Mouse (Mus musculus) midbrain, embryonic 11.5 days (tissue): ENCODE data around the gene A2ml1. TPM values are rescaled to one million over a fixed set of nuclear protein-coding genes. Genes with fewer than 3 reads are reported as not detected.
A peak's percentile ranks its signal among the peaks of the same experiment; 100 is the strongest.

Experiments used
- ATAC-seq: fragments of 200-750 bp; cut with Nextera tagmentation; 2 replicates; pipeline ENCODE4 v1.8.0; 2017; ENCODE audit warnings: moderate TSS enrichment, moderate library complexity; ENCODE audit not compliant: low FRiP score
- DNase-seq: peaks from one replicate; pipeline ENCODE4 v3.0.0; 2015; ENCODE audit warnings: low spot score; ENCODE audit errors: missing footprints
- H3K27ac ChIP-seq: fragments of 300-500 bp; sonication (generic); 2 replicates; pipeline ENCODE4 v1.5.1; 2014; ENCODE audit warnings: low read depth, low read length
- H3K27me3 ChIP-seq: fragments of 300-500 bp; sonication (generic); 2 replicates; pipeline ENCODE4 v1.6.1; 2014; ENCODE audit warnings: mild to moderate bottlenecking, low read length, moderate library complexity, mixed read lengths; ENCODE audit not compliant: control insufficient read depth, insufficient read depth
- H3K36me3 ChIP-seq: fragments of 300-500 bp; sonication (generic); 2 replicates; pipeline ENCODE4 v1.6.1; 2014; ENCODE audit warnings: mild to moderate bottlenecking, low read length, moderate library complexity, mixed read lengths; ENCODE audit not compliant: control insufficient read depth, insufficient read depth
- H3K4me1 ChIP-seq: fragments of 300-500 bp; sonication (generic); 2 replicates; pipeline ENCODE4 v1.6.1; 2014; ENCODE audit warnings: low read length; ENCODE audit not compliant: control insufficient read depth, insufficient read depth
- H3K4me2 ChIP-seq: fragments of 300-500 bp; sonication (generic); 2 replicates; pipeline ENCODE4 v1.6.1; 2014; ENCODE audit warnings: mild to moderate bottlenecking, moderate library complexity
- H3K4me3 ChIP-seq: fragments of 300-500 bp; sonication (generic); 2 replicates; pipeline ENCODE4 v1.5.1; 2014; ENCODE audit warnings: low read depth, low read length
- H3K9ac ChIP-seq: fragments of 300-500 bp; sonication (generic); 2 replicates; pipeline ENCODE4 v1.6.1; 2014; ENCODE audit warnings: low read length
- H3K9me3 ChIP-seq: fragments of 300-500 bp; sonication (generic); 2 replicates; pipeline ENCODE4 v1.6.1; 2016; ENCODE audit warnings: low read length; ENCODE audit not compliant: control insufficient read depth
- WGBS: fragments of 180-500 bp; shearing (Covaris S2); extraction: QIAGEN DNeasy Blood & Tissue Kit; methylation state at CpG from one replicate; pipeline ENCODE4 v1.1.7; 2014; 5-methylcytosine and 5-hydroxymethylcytosine counted together
- polyA plus RNA-seq: library from polyadenylated mRNA; unstranded; fragments of >200 nt; fragmentation: Nextera tagmentation; extraction: Ambion mirVana; gene quantifications from 2 replicates; pipeline ENCODE4 v1.2.1, GENCODE M21; 2014

Gene A2ml1
- polyA plus RNA-seq, 1 experiment from 2014 or later: not detected

DNA sequence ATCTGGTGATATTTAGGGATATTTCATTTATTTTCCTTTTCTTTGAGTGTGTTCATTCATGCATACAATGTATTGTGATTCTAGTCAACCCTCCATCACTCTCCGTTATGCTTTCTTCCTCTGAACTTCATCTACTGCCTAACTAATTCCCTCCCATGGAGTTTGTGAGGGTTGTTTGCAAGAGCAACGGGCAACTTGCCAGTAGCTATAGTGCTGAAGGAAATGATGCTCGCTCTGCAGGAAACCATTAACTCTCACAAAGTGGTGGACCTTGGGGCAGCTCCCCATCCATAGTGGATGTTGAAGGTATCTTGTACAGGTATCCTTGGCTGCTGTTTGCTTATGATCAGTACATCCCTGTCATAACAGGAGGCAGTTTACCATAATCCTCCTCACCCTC lies 20.6 kb upstream of the A2ml1 start:
- no peak overlapping the region for H3K9ac ChIP-seq
- no peak overlapping the region for H3K27ac ChIP-seq
- DNase-seq (no peak), ATAC-seq (0 out of 2 replicates have a peak, but pooled peaks have one; percentile 1)
- H3K36me3 ChIP-seq: no peaks in the 10 kb centered on the region
- H3K9me3 ChIP-seq: no peaks in the 10 kb centered on the region
- no peak overlapping the region for H3K4me2 ChIP-seq
- H3K27me3 ChIP-seq: no peaks in the 10 kb centered on the region
- H3K4me3 ChIP-seq: no peak overlapping the region
- no peaks in the 10 kb centered on the region for H3K4me1 ChIP-seq
- WGBS: 68% methylated on average over 3 of the region's 3 CpGs

DNA sequence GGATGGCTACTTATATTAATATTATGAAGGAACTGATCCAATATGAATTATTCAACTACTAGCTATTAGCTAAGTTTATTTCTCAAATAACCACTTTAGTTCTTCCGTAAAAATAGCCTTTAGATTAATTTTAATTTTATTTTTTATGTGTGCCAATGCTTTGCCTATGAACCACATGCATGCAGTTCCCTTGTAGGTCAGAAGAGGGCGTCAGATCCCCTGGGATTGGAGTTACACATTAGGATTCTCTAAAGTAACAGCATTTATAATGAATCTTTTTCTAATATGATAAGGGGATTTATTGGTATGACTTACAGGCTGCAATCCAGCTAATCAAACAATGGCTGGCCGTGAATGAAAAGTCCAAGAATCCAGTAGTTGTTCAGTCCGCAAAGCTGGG lies 18.1 kb upstream of the A2ml1 start:
- H3K27me3 ChIP-seq: no peaks in the 10 kb centered on the region
- DNase-seq: no peak
- H3K4me1 ChIP-seq: 0 out of 2 replicates have a peak, but pooled peaks cover 2% of the 10 kb centered on the region
- H3K27ac ChIP-seq: no peak overlapping the region
- no peak overlapping the region for H3K4me3 ChIP-seq
- no peaks in the 10 kb centered on the region for H3K9me3 ChIP-seq
- no peak overlapping the region for H3K4me2 ChIP-seq
- no peak overlapping the region for H3K9ac ChIP-seq
- no peak for ATAC-seq
- 65% methylated on average over 4 of the region's 4 CpGs for WGBS
- no peaks in the 10 kb centered on the region for H3K36me3 ChIP-seq

DNA sequence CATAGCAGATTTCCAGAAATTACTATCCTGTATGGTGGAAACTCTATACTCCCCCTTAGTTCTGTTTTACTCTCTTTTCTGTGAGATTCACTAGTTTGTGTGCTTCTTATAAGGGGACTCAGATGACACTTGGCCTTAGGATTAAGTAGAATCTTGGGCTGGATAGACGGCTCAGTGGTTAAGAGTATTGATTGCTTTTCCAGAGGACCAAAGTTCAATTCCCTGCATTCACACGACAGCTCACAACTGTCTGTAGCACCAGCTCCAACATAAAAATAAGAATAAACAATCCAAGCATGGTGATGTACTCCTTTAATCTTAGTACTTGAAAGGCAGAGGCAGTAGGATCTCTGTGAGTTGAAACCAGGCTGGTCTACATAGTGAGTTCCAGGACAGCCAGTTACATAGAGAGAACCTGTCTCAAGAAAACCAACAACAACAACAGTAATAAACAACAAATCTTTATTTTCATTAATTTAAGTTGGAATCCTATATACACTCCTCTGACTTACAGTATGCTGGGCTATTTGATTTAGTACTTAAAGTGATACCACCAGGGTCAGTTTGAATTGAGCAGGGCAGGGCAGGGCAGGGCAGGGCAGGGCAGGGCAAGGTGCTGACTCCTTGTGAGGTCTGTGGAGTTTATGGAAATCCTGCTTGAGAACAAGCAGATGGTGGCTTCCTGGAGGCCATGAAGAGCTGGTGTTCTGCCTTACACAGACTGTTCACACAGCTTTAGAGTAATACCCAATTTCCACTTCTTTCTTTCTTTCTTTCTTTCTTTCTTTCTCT lies 17.0 kb upstream of the A2ml1 start:
- H3K4me2 ChIP-seq: no peak overlapping the region
- no peak overlapping the region for H3K9ac ChIP-seq
- no peak overlapping the region for H3K27ac ChIP-seq
- DNase-seq (no peak), ATAC-seq (no peak)
- no peaks in the 10 kb centered on the region for H3K9me3 ChIP-seq
- H3K27me3 ChIP-seq: no peaks in the 10 kb centered on the region
- no peak overlapping the region for H3K4me3 ChIP-seq
- H3K36me3 ChIP-seq: no peaks in the 10 kb centered on the region
- WGBS: 43% methylated on average over 2 of the region's 2 CpGs
- 0 out of 2 replicates have a peak, but pooled peaks cover 2% of the 10 kb centered on the region for H3K4me1 ChIP-seq

DNA sequence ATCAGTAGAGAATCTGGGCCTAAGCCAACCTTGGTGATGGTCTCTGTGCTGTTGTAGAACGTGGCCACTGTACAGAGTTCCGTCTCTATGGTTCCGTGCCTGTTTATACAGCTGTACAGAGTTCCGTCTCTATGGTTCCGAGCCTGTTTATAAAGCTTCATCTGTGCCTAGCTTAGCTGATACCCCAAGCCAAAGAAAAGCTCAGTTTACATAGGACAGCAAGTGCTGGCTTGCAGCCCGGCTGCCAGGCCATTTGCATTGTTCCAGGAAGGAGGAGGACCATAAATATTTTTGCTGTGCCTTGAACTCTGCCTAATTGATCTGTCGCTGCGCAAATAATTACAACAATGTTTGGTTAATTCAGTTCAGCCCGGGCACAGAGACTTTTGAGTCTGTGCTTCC lies 15.7 kb upstream of the A2ml1 start:
- DNase-seq (peak; percentile 87), ATAC-seq (peak; percentile 90)
- no peak overlapping the region for H3K27ac ChIP-seq
- 57% methylated on average over 9 of the region's 9 CpGs for WGBS
- no peak overlapping the region for H3K4me3 ChIP-seq
- no peak overlapping the region for H3K9ac ChIP-seq
- H3K4me2 ChIP-seq: no peak overlapping the region
- no peaks in the 10 kb centered on the region for H3K27me3 ChIP-seq
- H3K4me1 ChIP-seq: 0 out of 2 replicates have a peak, but pooled peaks cover 2% of the 10 kb centered on the region
- H3K9me3 ChIP-seq: no peaks in the 10 kb centered on the region
- H3K36me3 ChIP-seq: no peaks in the 10 kb centered on the region

DNA sequence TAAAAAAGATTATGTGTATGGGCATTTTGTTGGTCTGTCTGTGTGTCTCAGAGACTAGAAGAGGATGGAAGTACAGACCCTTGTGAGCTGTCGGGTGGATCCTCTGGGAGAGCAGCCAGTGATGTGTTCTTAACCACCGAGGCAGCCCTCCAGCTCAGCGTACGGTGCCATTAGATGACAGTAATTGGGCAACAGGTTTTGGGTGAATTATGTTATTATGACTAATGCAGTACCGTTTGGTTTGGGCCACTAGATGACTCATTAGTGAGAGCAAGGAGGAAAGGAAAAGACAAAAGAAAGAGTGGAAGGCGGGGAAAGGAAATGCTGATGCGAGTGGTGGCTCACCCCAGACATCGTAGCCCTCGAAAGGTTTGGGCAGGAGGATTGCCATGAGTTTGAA lies 13.2 kb upstream of the A2ml1 start:
- WGBS: 92% methylated on average over 9 of the region's 9 CpGs
- DNase-seq: no peak
- Histone ChIP-seq H3K4me2 (no peak overlapping the region), H3K36me3 (no peaks in the 10 kb centered on the region), H3K9ac (no peak overlapping the region), H3K9me3 (no peaks in the 10 kb centered on the region), H3K27me3 (no peaks in the 10 kb centered on the region), H3K4me3 (no peak overlapping the region), H3K4me1 (0 out of 2 replicates have a peak, but pooled peaks cover 2% of the 10 kb centered on the region), H3K27ac (no peak overlapping the region)
- ATAC-seq: no peak

DNA sequence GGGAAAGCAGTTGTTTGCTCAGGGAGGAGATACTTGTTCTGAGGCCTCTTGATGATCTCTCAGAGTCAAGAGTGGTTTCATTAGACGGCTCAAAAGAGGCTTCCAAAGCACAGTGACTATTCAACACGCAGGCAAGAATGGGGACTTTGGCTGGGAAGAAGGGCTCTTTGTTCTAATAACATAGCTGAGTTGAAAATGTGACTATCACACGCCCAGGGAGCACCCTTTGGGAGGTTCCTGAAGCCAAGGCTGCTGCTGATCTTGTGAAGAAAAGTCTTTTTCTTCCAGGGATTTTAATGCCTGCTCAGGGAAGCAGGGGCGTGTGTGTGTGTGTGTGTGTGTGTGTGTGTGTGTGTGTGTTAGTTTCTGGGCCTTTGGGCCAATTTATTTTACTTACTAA lies 8.0 kb upstream of the A2ml1 start:
- DNase-seq (no peak), ATAC-seq (no peak)
- Histone ChIP-seq H3K27ac (no peak overlapping the region), H3K36me3 (no peaks in the 10 kb centered on the region), H3K9ac (no peak overlapping the region), H3K4me3 (no peak overlapping the region), H3K9me3 (no peaks in the 10 kb centered on the region), H3K27me3 (no peaks in the 10 kb centered on the region), H3K4me2 (no peak overlapping the region), H3K4me1 (no peaks in the 10 kb centered on the region)
- 66% methylated on average over 4 of the region's 4 CpGs for WGBS

DNA sequence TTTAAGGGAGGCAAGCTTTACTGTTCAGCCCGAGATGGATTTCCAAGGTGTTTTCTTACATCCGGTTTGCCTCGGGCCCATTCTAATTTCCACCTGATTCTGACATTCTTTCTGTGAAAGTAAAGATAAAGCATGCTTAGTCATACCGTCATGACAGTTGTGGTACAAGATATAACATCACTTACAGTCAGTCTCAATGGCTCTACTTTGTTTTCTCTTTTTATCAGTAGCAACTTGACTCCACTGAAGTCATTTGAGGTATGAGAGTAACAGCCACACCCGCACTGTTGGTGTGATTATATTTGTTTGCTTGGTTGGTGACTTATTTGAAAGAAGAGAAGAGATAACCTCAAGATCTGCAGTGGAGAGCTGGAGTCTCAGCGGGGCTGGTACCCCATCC lies 6.2 kb upstream of the A2ml1 start:
- Histone ChIP-seq H3K4me1 (no peaks in the 10 kb centered on the region), H3K27me3 (no peaks in the 10 kb centered on the region), H3K36me3 (no peaks in the 10 kb centered on the region), H3K4me2 (no peak overlapping the region), H3K4me3 (no peak overlapping the region), H3K27ac (no peak overlapping the region), H3K9ac (no peak overlapping the region), H3K9me3 (no peaks in the 10 kb centered on the region)
- DNase-seq (no peak), ATAC-seq (no peak)
- 86% methylated on average over 6 of the region's 6 CpGs for WGBS

DNA sequence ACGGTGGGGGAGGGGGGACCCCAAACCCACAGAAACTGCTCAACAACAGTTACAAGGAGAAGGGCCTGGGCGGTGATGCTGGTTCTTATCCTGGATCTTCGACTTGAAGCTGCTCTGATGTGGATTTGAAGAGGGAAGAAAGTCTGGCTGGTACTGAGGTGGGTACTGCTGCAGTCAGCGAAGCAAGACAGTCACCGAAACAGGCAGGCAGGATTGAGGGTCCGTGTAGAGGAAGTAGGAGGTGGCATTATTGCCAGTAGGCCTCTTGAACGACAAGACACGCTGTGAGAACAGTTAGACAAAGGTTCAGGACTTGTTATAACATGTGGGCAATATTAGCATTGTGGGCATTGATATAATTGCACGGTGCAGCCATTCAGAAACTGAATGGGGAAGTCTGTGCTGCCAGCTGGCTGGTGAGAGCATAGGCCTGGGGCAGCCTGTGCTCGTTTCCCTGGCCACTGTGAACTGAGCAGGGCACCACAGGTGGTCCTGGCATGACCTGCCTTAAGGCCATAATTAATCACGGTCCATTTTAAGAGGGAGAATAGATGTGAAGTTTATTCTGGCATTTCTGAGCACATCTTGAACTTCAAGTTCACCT lies 4.3 kb upstream of the A2ml1 start:
- H3K27me3 ChIP-seq: no peaks in the 10 kb centered on the region
- no peak for DNase-seq

DNA sequence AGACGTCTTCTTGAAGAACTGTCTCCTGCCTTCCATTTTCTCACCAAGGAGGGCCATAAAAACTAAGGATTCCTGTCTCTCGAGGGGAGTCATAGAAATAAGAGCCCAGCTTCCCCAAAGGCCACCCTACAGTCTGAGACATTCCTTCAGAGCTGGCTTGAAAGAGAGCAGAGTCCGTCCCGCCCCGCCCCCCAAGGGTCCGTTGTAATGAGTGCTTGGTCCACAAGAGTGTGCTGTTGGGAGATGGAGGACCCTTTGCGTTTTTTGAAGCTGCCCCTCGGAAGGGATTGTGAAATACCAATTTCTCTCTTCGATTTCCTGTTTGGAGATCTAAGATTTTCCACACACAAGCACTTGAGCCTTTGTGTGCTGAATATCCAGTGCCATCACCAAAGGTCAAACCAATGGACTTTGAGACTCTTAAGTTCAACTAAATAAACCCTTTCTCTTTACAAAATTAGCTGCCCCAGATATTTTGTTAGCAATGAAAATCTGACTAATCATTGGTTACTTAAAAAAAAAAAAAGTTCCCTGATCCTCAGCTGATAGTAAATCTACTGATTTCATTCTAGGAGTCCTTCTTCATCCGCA lies 2.8 kb upstream of the A2ml1 start:
- H3K27me3 ChIP-seq: no peaks in the 10 kb centered on the region
- no peak overlapping the region for H3K4me2 ChIP-seq
- DNase-seq: peak; percentile 93
- H3K27ac ChIP-seq: no peak overlapping the region
- 28% methylated on average over 10 of the region's 10 CpGs for WGBS
- ATAC-seq: no peak
- no peaks in the 10 kb centered on the region for H3K4me1 ChIP-seq
- H3K9ac ChIP-seq: no peak overlapping the region
- no peak overlapping the region for H3K4me3 ChIP-seq
- H3K9me3 ChIP-seq: no peaks in the 10 kb centered on the region
- no peaks in the 10 kb centered on the region for H3K36me3 ChIP-seq

More for the DNA sequence above, 4.3 kb upstream of the A2ml1 start:
- H3K27ac ChIP-seq: no peak overlapping the region
- WGBS: 79% methylated on average over 11 of the region's 11 CpGs
- H3K9ac ChIP-seq: no peak overlapping the region
- H3K4me3 ChIP-seq: no peak overlapping the region
- no peak overlapping the region for H3K4me2 ChIP-seq
- H3K4me1 ChIP-seq: no peaks in the 10 kb centered on the region
- H3K9me3 ChIP-seq: no peaks in the 10 kb centered on the region
- no peak for ATAC-seq
- H3K36me3 ChIP-seq: no peaks in the 10 kb centered on the region
